Comparison of ENCODE assay signal across 8 mouse cellular contexts in genomic region chr11:101338123-101338760, GRCm38 (mm10). TPM values are rescaled to one million over a fixed set of nuclear protein-coding genes. Genes with fewer than 3 reads are reported as not detected.
A peak's percentile ranks its signal among the peaks of the same experiment; 100 is the strongest.
DNase-seq lines count a peak whose midpoint lies in the region; ATAC-seq and TF ChIP-seq lines count a peak whose summit lies in the region.

No protein-coding gene starts in this region.

- no peak for TF ChIP-seq EP300 in heart, postnatal 0 days (IDR thresholded peaks at IDR 0.05; ENCODE audit: low read depth)

- no peaks in the 10 kb centered on the region for H3K27me3 ChIP-seq in heart, postnatal 0 days (ENCODE audit: control insufficient read depth, insufficient read depth, low read length)
- no peaks in the 10 kb centered on the region for H3K27me3 ChIP-seq in lung, embryonic 16.5 days (ENCODE audit: control insufficient read depth, insufficient read depth, low read depth, low read length)

- no peak overlapping the region for H3K27ac ChIP-seq in heart, postnatal 0 days (ENCODE audit: low read depth)
- H3K27ac ChIP-seq in lung, embryonic 16.5 days (ENCODE audit: low read length), result no peak overlapping the region

- H3K36me3 ChIP-seq in heart, postnatal 0 days (replicated peaks; ENCODE audit: control insufficient read depth, insufficient read depth, low read length), result no peaks in the 10 kb centered on the region
- no peaks in the 10 kb centered on the region for H3K36me3 ChIP-seq in lung, embryonic 16.5 days (ENCODE audit: control insufficient read depth, insufficient read depth, low read length)

- DNase-seq in cerebellum, adult 18-20 months, result peak; percentile 25 to 29
- DNase-seq in cerebellum, postnatal 4 days (ENCODE audit: low spot score in 2 of 2), result no peak
- DNase-seq in 3134 (ENCODE audit: extremely low read depth, insufficient read length, low spot score), result peak; percentile 36
- peak; percentile 66 for DNase-seq in c-Kit-positive CD71-positive TER-119-positive erythroid progenitor cells, embryonic 14.5 days (ENCODE audit: low spot score)
- peak; percentile 58 for DNase-seq in heart, postnatal 0 days (ENCODE audit: low spot score)
- DNase-seq in ovary, postnatal 10 days (ENCODE audit: low spot score), result no peak
- no peak for DNase-seq in urinary bladder, adult 2 months (ENCODE audit: low spot score)

- H3K9me3 ChIP-seq in heart, postnatal 0 days (replicated peaks; ENCODE audit: control insufficient read depth, low read length), result no peaks in the 10 kb centered on the region
- H3K9me3 ChIP-seq in lung, embryonic 16.5 days (ENCODE audit: control insufficient read depth, low read length), result no peaks in the 10 kb centered on the region

- peaks cover 7% of the 10 kb centered on the region; the same call in 1 of the 2 replicates for H3K4me1 ChIP-seq in heart, postnatal 0 days (ENCODE audit: control insufficient read depth, insufficient read depth)
- H3K4me1 ChIP-seq in lung, embryonic 16.5 days (replicated peaks; ENCODE audit: control insufficient read depth, insufficient read depth, low read length), result peaks cover 5% of the 10 kb centered on the region

- peak overlapping the region; percentile 9; the same call in 1 of the 2 replicates for H3K4me3 ChIP-seq in heart, postnatal 0 days (ENCODE audit: low read depth, low read length)
- H3K4me3 ChIP-seq in lung, embryonic 16.5 days (ENCODE audit: low read length), result peak overlapping the region; percentile 28

- ATAC-seq in heart, postnatal 0 days (ENCODE audit: insufficient read depth, low read depth), result peak; percentile 73
- peak; percentile 88 for ATAC-seq in lung, embryonic 16.5 days (ENCODE audit: low read depth)

- no peak overlapping the region for H3K9ac ChIP-seq in heart, postnatal 0 days (replicated peaks; ENCODE audit: low read depth, low read length)
- H3K9ac ChIP-seq in lung, embryonic 16.5 days (ENCODE audit: low read length), result no peak overlapping the region

- TF ChIP-seq CTCF in heart, postnatal 0 days (IDR thresholded peaks at IDR 0.05; ENCODE audit: low read depth), result no peak

- H3K4me2 ChIP-seq in heart, postnatal 0 days (ENCODE audit: low read depth, low read length), result peak overlapping the region; percentile 41
- H3K4me2 ChIP-seq in lung, embryonic 16.5 days (ENCODE audit: low read depth, low read length), result peak overlapping the region; percentile 54

- 9% methylated on average over 9 of the region's 9 CpGs for WGBS in heart, postnatal 0 days
- 1% methylated on average over 9 of the region's 9 CpGs for WGBS in lung, embryonic 16.5 days

RNA-seq across cellular contexts. Expression of gene Aoc3, which starts 7.8 kb away (rescaled TPM):
- 14.4 and 23.9 TPM in 2 replicates for total RNA-seq in heart, postnatal 0 days (2014; rRNA removed; ENCODE audit: low replicate concordance)
- 2.5 and 2.8 TPM in 2 replicates for polyA plus RNA-seq in heart, postnatal 0 days (2015; fragmentation: Nextera tagmentation; extraction: Ambion mirVana)
- 1.9 and 2.2 TPM in 2 replicates for polyA plus RNA-seq in lung, embryonic 16.5 days (2015; fragmentation: Nextera tagmentation; extraction: Ambion mirVana)
- polyA plus RNA-seq in urinary bladder, adult 2 months (2012; rRNA removed), result 59.2 and 75.5 TPM in 2 replicates

RNA-seq across cellular contexts. Expression of gene Aoc2, which starts 13.4 kb away (rescaled TPM):
- 1.8 and 2.0 TPM in 2 replicates for total RNA-seq in heart, postnatal 0 days (2014; rRNA removed; ENCODE audit: low replicate concordance)
- polyA plus RNA-seq in heart, postnatal 0 days (2015; fragmentation: Nextera tagmentation; extraction: Ambion mirVana), result 0.16 and 0.30 TPM in 2 replicates
- 0.92 and 1.2 TPM in 2 replicates for polyA plus RNA-seq in lung, embryonic 16.5 days (2015; fragmentation: Nextera tagmentation; extraction: Ambion mirVana)
- 3.8 and 4.8 TPM in 2 replicates for polyA plus RNA-seq in urinary bladder, adult 2 months (2012; rRNA removed)

RNA-seq across cellular contexts. Expression of gene Psme3, which starts 22.2 kb away (rescaled TPM):
- 44.7 and 52.2 TPM in 2 replicates for total RNA-seq in heart, postnatal 0 days (2014; rRNA removed; ENCODE audit: low replicate concordance)
- polyA plus RNA-seq in heart, postnatal 0 days (2015; fragmentation: Nextera tagmentation; extraction: Ambion mirVana), result 47.8 and 52.0 TPM in 2 replicates
- 94.0 and 101 TPM in 2 replicates for polyA plus RNA-seq in lung, embryonic 16.5 days (2015; fragmentation: Nextera tagmentation; extraction: Ambion mirVana)
- 60.6 and 68.7 TPM in 2 replicates for polyA plus RNA-seq in urinary bladder, adult 2 months (2012; rRNA removed)

RNA-seq across cellular contexts. Expression of gene G6pc, which starts 29.1 kb away (rescaled TPM):
- 0.50 TPM in 1 of 2 replicates, not detected in the other for total RNA-seq in heart, postnatal 0 days (2014; rRNA removed; ENCODE audit: low replicate concordance)
- polyA plus RNA-seq in heart, postnatal 0 days (2015; fragmentation: Nextera tagmentation; extraction: Ambion mirVana), result 0.05 TPM in 1 of 2 replicates, not detected in the other
- polyA plus RNA-seq in lung, embryonic 16.5 days (2015; fragmentation: Nextera tagmentation; extraction: Ambion mirVana), result not detected in 2 replicates
- polyA plus RNA-seq in urinary bladder, adult 2 months (2012; rRNA removed), result not detected in 2 replicates

RNA-seq across cellular contexts. Expression of gene Becn1, which starts 36.2 kb away (rescaled TPM):
- 73.0 and 88.2 TPM in 2 replicates for total RNA-seq in heart, postnatal 0 days (2014; rRNA removed; ENCODE audit: low replicate concordance)
- 98.9 and 107 TPM in 2 replicates for polyA plus RNA-seq in heart, postnatal 0 days (2015; fragmentation: Nextera tagmentation; extraction: Ambion mirVana)
- polyA plus RNA-seq in lung, embryonic 16.5 days (2015; fragmentation: Nextera tagmentation; extraction: Ambion mirVana), result 136 and 151 TPM in 2 replicates
- polyA plus RNA-seq in urinary bladder, adult 2 months (2012; rRNA removed), result 147 and 154 TPM in 2 replicates

Comparison
In these comparisons a context has a peak if more than half of its experiments do, and no peak if none do; other contexts are left out.
1. DNase-seq: peak in cerebellum, adult 18-20 months (2 of 2), 3134 (single experiment), c-Kit-positive CD71-positive TER-119-positive erythroid progenitor cells, embryonic 14.5 days (single experiment) and heart, postnatal 0 days (single experiment); none in cerebellum, postnatal 4 days (0 of 2), ovary, postnatal 10 days (single experiment) and urinary bladder, adult 2 months (single experiment).
2. RNA of gene Aoc3, which starts 7.8 kb away (polyA plus RNA-seq): 59.2 to 75.5 TPM in urinary bladder, adult 2 months; 2.5 to 2.8 TPM in heart, postnatal 0 days and 1.9 to 2.2 TPM in lung, embryonic 16.5 days; every median in the first group is over 10 times any median in the second.